Comparison of ENCODE assay signal across 19 mouse cellular contexts in the genomic region with DNA sequence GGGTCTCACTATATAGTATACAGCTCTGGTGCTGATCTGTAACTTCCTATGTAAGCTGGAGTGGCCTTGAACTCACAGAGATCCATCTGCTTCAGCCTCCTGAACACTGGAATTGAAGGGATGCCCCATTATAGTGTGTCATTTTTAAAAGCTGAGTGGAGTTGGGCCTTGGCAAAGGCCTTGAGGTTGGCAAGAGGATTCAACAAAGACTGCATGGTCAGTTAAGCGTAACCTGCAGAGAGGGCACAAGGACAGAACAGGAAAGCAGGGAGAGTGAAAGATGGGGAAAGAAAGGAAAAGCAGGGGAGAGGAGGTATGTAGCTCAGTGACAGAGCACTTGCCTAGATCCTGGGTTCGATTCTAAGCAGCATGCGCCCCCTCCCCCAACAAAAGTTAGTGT.
"Had no signal": no experiment of that assay in that cellular context is flagged by ENCODE, and none has a peak within 500 bp of the region (broad histone marks: within the 10 kb centered on the region; RNA-seq: fewer than 3 reads in every experiment).

No protein-coding gene starts in this region.

- DNase-seq: layer of hippocampus, adult 9-11 months; liver, embryonic 13.5 days; lung, adult 2 months; lung, postnatal 14 days; lung, postnatal 4 days; midbrain, embryonic 14.5 days; right cerebral cortex, adult 18-20 months; right cerebral cortex, postnatal 14 days; right cerebral cortex, postnatal 4 days; spleen, adult 18-20 months; thymus, adult 2 months; thymus, postnatal 14 days; thymus, postnatal 4 days had no signal

- H3K27me3 ChIP-seq: stomach, embryonic 15.5 days had no signal

- H3K27ac ChIP-seq: hindbrain, postnatal 0 days; layer of hippocampus, adult 2 months; liver, embryonic 13.5 days; stomach, embryonic 15.5 days had no signal

- ATAC-seq: hindbrain, postnatal 0 days; inflammation-experienced regulatory T-cells, adult 6 months; intestine, embryonic 16.5 days had no signal

- H3K4me3 ChIP-seq: layer of hippocampus, adult 2 months; liver, embryonic 13.5 days; stomach, embryonic 15.5 days had no signal

- H3K4me2 ChIP-seq: liver, embryonic 13.5 days; midbrain, embryonic 11.5 days; stomach, embryonic 15.5 days had no signal

- H3K9me3 ChIP-seq: liver, embryonic 13.5 days; stomach, embryonic 15.5 days had no signal

- H3K9ac ChIP-seq: liver, embryonic 13.5 days; stomach, embryonic 15.5 days had no signal

- H3K36me3 ChIP-seq: liver, embryonic 13.5 days; stomach, embryonic 15.5 days had no signal
